Mouse (Mus musculus): ENCODE results near the gene Tnnc2.

Tnnc2 gene

GRCm38 (mm10) chr2:164795868-164796267 lies 16.1 kb upstream of the Tnnc2 start:
- DNase-seq (ENCODE audit: low spot score in 2 of 2) = no peak

- DNase-seq (ENCODE audit: low spot score in 2 of 2) = peak; percentile 83 to 89
Observed at GRCm38 (mm10) chr2:164794293-164794692, 14.5 kb upstream of the Tnnc2 start.

- DNase-seq (ENCODE audit: low spot score in 2 of 2) = no peak
Observed at GRCm38 (mm10) chr2:164793772-164794171, 14.0 kb upstream of the Tnnc2 start.

GRCm38 (mm10) chr2:164793236-164793635 lies 13.5 kb upstream of the Tnnc2 start:
- peak; percentile 73 to 87 for DNase-seq (ENCODE audit: low spot score in 2 of 2)

- DNase-seq (ENCODE audit: low spot score in 2 of 2) = no peak
Observed at GRCm38 (mm10) chr2:164792400-164793190, 12.8 kb upstream of the Tnnc2 start.

- DNase-seq (ENCODE audit: low spot score in 2 of 2) = no peak
Observed at GRCm38 (mm10) chr2:164791841-164792261, 12.1 kb upstream of the Tnnc2 start.

- DNase-seq (ENCODE audit: low spot score in 2 of 2) = no peak
Observed at GRCm38 (mm10) chr2:164790451-164790850, 10.7 kb upstream of the Tnnc2 start.

GRCm38 (mm10) chr2:164788411-164788810 lies 8.6 kb upstream of the Tnnc2 start:
- DNase-seq (ENCODE audit: low spot score in 2 of 2) = no peak

GRCm38 (mm10) chr2:164787779-164788178 lies 8.0 kb upstream of the Tnnc2 start:
- no peak for DNase-seq (ENCODE audit: low spot score in 2 of 2)

GRCm38 (mm10) chr2:164787032-164787431 lies 7.3 kb upstream of the Tnnc2 start:
- no peak for DNase-seq (ENCODE audit: low spot score in 2 of 2)

GRCm38 (mm10) chr2:164786388-164786885 lies 6.7 kb upstream of the Tnnc2 start:
- no peak for DNase-seq (ENCODE audit: low spot score in 2 of 2)

GRCm38 (mm10) chr2:164785481-164786387 lies 6.0 kb upstream of the Tnnc2 start, which contains the start of gene Snx21:
Snx21 (plus strand) TSS chr2:164785823.
- DNase-seq (ENCODE audit: low spot score in 2 of 2) = peak; percentile 71 to 84

GRCm38 (mm10) chr2:164784869-164785420 lies 5.2 kb upstream of the Tnnc2 start:
- DNase-seq (ENCODE audit: low spot score in 2 of 2) = no peak

GRCm38 (mm10) chr2:164783926-164784581 lies 4.3 kb upstream of the Tnnc2 start:
- no peak for DNase-seq (ENCODE audit: low spot score in 2 of 2)

GRCm38 (mm10) chr2:164781876-164782275 lies 2.1 kb upstream of the Tnnc2 start:
- no peak for DNase-seq (ENCODE audit: low spot score in 2 of 2)

GRCm38 (mm10) chr2:164778809-164779208 lies 958 bp downstream of the Tnnc2 start:
- DNase-seq (ENCODE audit: low spot score in 2 of 2) = no peak

- no peak for DNase-seq (ENCODE audit: low spot score in 2 of 2)
Observed at GRCm38 (mm10) chr2:164778015-164778287, 1.8 kb downstream of the Tnnc2 start.

- DNase-seq (ENCODE audit: low spot score in 2 of 2) = no peak
Observed at GRCm38 (mm10) chr2:164777246-164778014, 2.3 kb downstream of the Tnnc2 start.

- no peak for DNase-seq (ENCODE audit: low spot score in 2 of 2)
Observed at GRCm38 (mm10) chr2:164776801-164777200, 3.0 kb downstream of the Tnnc2 start.

- DNase-seq (ENCODE audit: low spot score in 2 of 2) = no peak
Observed at GRCm38 (mm10) chr2:164776130-164776529, 3.6 kb downstream of the Tnnc2 start.

GRCm38 (mm10) chr2:164773989-164774364 lies 5.8 kb downstream of the Tnnc2 start:
- DNase-seq (ENCODE audit: low spot score in 2 of 2) = no peak
